Mouse (Mus musculus): ENCODE results near the gene Wdr12. TPM values are rescaled to one million over a fixed set of nuclear protein-coding genes. Genes with fewer than 3 reads are reported as not detected.
A peak's percentile ranks its signal among the peaks of the same experiment; 100 is the strongest.
"Not testable (repeated sequence)": the region's sequence is repeated elsewhere in the genome, so short reads cannot be mapped to it uniquely, and the experiment has no call there.

Wdr12 gene
- total and polyA plus RNA-seq, 2 experiments from 2014 or later, result 15.8 to 44.9 TPM

- Histone ChIP-seq H3K4me1 (ENCODE audit: insufficient read depth, low read length) (peaks cover 5% of the 10 kb centered on the region; the same call in 1 of the 2 replicates), H3K27ac (no peak overlapping the region), H3K9ac (replicated peaks; ENCODE audit: low read length) (peak overlapping the region; percentile 98; the same call in 1 of the 2 replicates), H3K27me3 (ENCODE audit: insufficient read depth, low read length) (no peaks in the 10 kb centered on the region), H3K36me3 (ENCODE audit: insufficient read depth, low read length) (peaks cover 14% of the 10 kb centered on the region; the same call in 1 of the 2 replicates), H3K9me3 (ENCODE audit: low read length) (no peaks in the 10 kb centered on the region), H3K4me3 (ENCODE audit: low read length) (peak overlapping the region; percentile 97), H3K4me2 (ENCODE audit: low read depth, low read length) (peak overlapping the region; percentile 68)
- no peak for ATAC-seq
- peak; percentile 2 for DNase-seq (ENCODE audit: low spot score)
- WGBS, result 9% methylated on average over 13 of the region's 13 CpGs
- TF ChIP-seq CTCF (IDR thresholded peaks at IDR 0.05; ENCODE audit: low read depth), result no peak
These were observed 1.7 kb downstream of the Wdr12 start for GRCm38 (mm10) chr1:60096572-60097276.

- Histone ChIP-seq H3K9me3 (ENCODE audit: low read length) (no peaks in the 10 kb centered on the region), H3K9ac (replicated peaks; ENCODE audit: low read length) (no peak overlapping the region), H3K27ac (no peak overlapping the region), H3K4me3 (ENCODE audit: low read length) (no peak overlapping the region), H3K4me1 (ENCODE audit: insufficient read depth, low read length) (no peaks in the 10 kb centered on the region), H3K4me2 (ENCODE audit: low read depth, low read length) (no peak overlapping the region), H3K36me3 (ENCODE audit: insufficient read depth, low read length) (peaks cover 23% of the 10 kb centered on the region; the same call in 1 of the 2 replicates), H3K27me3 (ENCODE audit: insufficient read depth, low read length) (no peaks in the 10 kb centered on the region)
- 87% methylated on average over 6 of the region's 6 CpGs for WGBS
- TF ChIP-seq CTCF (IDR thresholded peaks at IDR 0.05; ENCODE audit: low read depth), result no peak
- ATAC-seq (no peak), DNase-seq (ENCODE audit: low spot score) (no peak)
These were observed 22.0 kb downstream of the Wdr12 start for GRCm38 (mm10) chr1:60076411-60076810.

DNA sequence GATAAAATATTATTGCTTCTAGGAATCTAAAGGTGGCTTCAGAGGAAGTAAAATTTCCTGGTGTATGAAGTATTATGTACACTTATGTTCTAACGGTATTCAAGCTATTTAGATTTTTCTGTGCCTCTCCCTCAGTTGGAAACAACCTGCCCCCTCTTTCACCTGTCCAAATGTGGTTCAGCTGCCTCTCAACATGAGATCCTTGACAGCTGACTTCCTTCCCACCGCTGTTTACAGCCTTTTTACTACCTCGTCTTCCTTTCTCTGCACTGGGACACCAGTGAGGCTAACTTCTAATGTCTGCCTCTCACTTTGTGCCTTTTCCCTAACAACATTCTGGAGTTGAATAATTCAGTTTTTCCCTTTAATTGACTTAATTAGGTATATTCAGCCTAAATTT lies 22.9 kb downstream of the Wdr12 start:
- no peak overlapping the region for H3K27ac ChIP-seq
- H3K4me2 ChIP-seq (ENCODE audit: low read depth, low read length), result no peak overlapping the region
- H3K9ac ChIP-seq (replicated peaks; ENCODE audit: low read length), result no peak overlapping the region
- no peaks in the 10 kb centered on the region for H3K9me3 ChIP-seq (ENCODE audit: low read length)
- H3K4me1 ChIP-seq (ENCODE audit: insufficient read depth, low read length), result no peaks in the 10 kb centered on the region
- H3K27me3 ChIP-seq (ENCODE audit: insufficient read depth, low read length), result no peaks in the 10 kb centered on the region
- TF ChIP-seq CTCF (IDR thresholded peaks at IDR 0.05; ENCODE audit: low read depth), result no peak
- no peak overlapping the region for H3K4me3 ChIP-seq (ENCODE audit: low read length)
- 86% methylated on average over 3 of the region's 3 CpGs for WGBS
- no peak for ATAC-seq
- no peak for DNase-seq (ENCODE audit: low spot score)
- H3K36me3 ChIP-seq (ENCODE audit: insufficient read depth, low read length), result peaks cover 23% of the 10 kb centered on the region; the same call in 1 of the 2 replicates

GRCm38 (mm10) chr1:60074935-60075334 lies 23.5 kb downstream of the Wdr12 start:
- TF ChIP-seq CTCF (IDR thresholded peaks at IDR 0.05; ENCODE audit: low read depth), result no peak
- H3K9me3 ChIP-seq (ENCODE audit: low read length), result no peaks in the 10 kb centered on the region
- no peaks in the 10 kb centered on the region for H3K27me3 ChIP-seq (ENCODE audit: insufficient read depth, low read length)
- no peak overlapping the region for H3K9ac ChIP-seq (replicated peaks; ENCODE audit: low read length)
- H3K36me3 ChIP-seq (ENCODE audit: insufficient read depth, low read length), result peaks cover 23% of the 10 kb centered on the region; the same call in 1 of the 2 replicates
- no peak for DNase-seq (ENCODE audit: low spot score)
- no peak overlapping the region for H3K27ac ChIP-seq
- 80% methylated on average over 2 of the region's 2 CpGs for WGBS
- H3K4me1 ChIP-seq (ENCODE audit: insufficient read depth, low read length), result no peaks in the 10 kb centered on the region
- H3K4me3 ChIP-seq (ENCODE audit: low read length), result no peak overlapping the region
- H3K4me2 ChIP-seq (ENCODE audit: low read depth, low read length), result no peak overlapping the region
- ATAC-seq, result no peak

DNA sequence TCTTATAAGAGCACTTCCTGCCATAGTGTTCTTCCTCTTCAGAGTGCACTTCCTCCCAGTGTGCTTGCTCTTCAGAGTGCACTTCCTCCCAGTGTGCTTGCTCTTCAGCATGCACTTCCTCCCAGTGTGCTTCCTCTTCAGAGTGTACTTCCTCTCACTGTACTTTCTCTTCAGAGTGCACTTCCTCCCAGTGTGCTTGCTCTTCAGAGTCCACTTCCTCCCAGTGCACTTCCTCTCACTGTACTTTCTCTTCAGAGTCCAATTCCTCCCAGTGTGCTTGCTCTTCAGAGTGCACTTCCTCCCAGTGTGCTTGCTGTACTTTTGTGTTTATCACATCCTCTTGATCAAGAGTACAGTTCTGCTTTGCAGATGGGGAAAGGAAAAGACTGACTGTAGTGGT lies 27.7 kb downstream of the Wdr12 start:
- H3K4me2 ChIP-seq (ENCODE audit: low read depth, low read length); H3K9me3 ChIP-seq (ENCODE audit: low read length); H3K27me3 ChIP-seq (ENCODE audit: insufficient read depth, low read length); ATAC-seq; H3K36me3 ChIP-seq (ENCODE audit: insufficient read depth, low read length); H3K9ac ChIP-seq (replicated peaks; ENCODE audit: low read length); H3K4me1 ChIP-seq (ENCODE audit: insufficient read depth, low read length); H3K4me3 ChIP-seq (ENCODE audit: low read length); DNase-seq (ENCODE audit: low spot score); H3K27ac ChIP-seq: not testable (repeated sequence)

DNA sequence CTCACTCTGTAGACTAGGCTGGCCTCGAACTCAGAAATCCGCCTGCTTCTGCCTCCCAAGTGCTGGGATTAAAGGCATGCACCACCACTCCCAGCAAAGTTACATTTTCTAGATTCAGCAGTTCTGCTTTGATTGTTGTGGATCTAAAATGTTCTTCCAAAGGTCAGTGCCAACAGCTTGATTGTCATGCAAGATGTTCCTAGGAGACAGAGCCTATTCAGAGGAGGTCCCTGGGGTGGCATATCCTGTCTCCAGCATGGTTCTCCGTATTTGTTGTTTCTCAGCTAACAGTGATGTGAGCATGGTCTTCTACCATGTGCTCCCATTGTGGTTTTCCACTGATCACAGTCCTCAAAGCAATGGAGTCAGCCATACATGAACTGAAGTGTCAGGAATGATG lies 42.1 kb downstream of the Wdr12 start:
- no peak overlapping the region for H3K9ac ChIP-seq (replicated peaks; ENCODE audit: low read length)
- no peaks in the 10 kb centered on the region for H3K36me3 ChIP-seq (ENCODE audit: insufficient read depth, low read length)
- no peaks in the 10 kb centered on the region for H3K9me3 ChIP-seq (ENCODE audit: low read length)
- no peak overlapping the region for H3K4me2 ChIP-seq (ENCODE audit: low read depth, low read length)
- no peak for ATAC-seq
- H3K4me1 ChIP-seq (ENCODE audit: insufficient read depth, low read length), result no peaks in the 10 kb centered on the region
- H3K27me3 ChIP-seq (ENCODE audit: insufficient read depth, low read length), result no peaks in the 10 kb centered on the region
- WGBS, result 74% methylated on average over 3 of the region's 3 CpGs
- no peak overlapping the region for H3K27ac ChIP-seq
- H3K4me3 ChIP-seq (ENCODE audit: low read length), result no peak overlapping the region
- no peak for DNase-seq (ENCODE audit: low spot score)
- no peak for TF ChIP-seq CTCF (IDR thresholded peaks at IDR 0.05; ENCODE audit: low read depth)

GRCm38 (mm10) chr1:60054659-60055058 lies 43.8 kb downstream of the Wdr12 start:
- no peaks in the 10 kb centered on the region for H3K4me1 ChIP-seq (ENCODE audit: insufficient read depth, low read length)
- no peaks in the 10 kb centered on the region for H3K27me3 ChIP-seq (ENCODE audit: insufficient read depth, low read length)
- H3K27ac ChIP-seq, result no peak overlapping the region
- no peaks in the 10 kb centered on the region for H3K9me3 ChIP-seq (ENCODE audit: low read length)
- no peak overlapping the region for H3K4me2 ChIP-seq (ENCODE audit: low read depth, low read length)
- WGBS, result 30% methylated on average over 3 of the region's 3 CpGs
- no peak overlapping the region for H3K4me3 ChIP-seq (ENCODE audit: low read length)
- ATAC-seq (no peak), DNase-seq (ENCODE audit: low spot score) (no peak)
- TF ChIP-seq CTCF (IDR thresholded peaks at IDR 0.05; ENCODE audit: low read depth), result 0 out of 2 replicates have a peak, but pooled peaks have one; percentile 10
- H3K9ac ChIP-seq (replicated peaks; ENCODE audit: low read length), result no peak overlapping the region
- no peaks in the 10 kb centered on the region for H3K36me3 ChIP-seq (ENCODE audit: insufficient read depth, low read length)

DNA sequence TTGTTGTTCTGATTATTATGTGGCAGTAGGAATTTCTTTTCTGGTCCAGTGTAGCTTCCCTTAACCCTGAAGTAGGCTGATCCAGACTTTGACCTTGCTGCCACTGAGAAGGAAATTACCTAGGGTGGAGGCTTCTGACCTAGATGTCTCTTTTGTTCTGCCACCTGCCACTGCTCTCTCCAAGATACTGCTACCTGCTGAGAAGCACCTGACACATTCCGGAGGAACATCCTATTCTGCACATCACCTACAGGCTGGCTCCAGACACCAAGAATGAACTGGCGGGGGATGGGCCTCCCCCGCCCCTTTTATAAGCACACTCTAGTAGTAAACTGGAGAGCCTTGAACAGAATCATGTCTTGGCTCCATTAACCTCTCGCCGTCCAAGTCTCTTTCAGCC lies 51.0 kb downstream of the Wdr12 start:
- not testable (repeated sequence) for H3K4me3 ChIP-seq (ENCODE audit: low read length); H3K9me3 ChIP-seq (ENCODE audit: low read length); H3K36me3 ChIP-seq (ENCODE audit: insufficient read depth, low read length); H3K27me3 ChIP-seq (ENCODE audit: insufficient read depth, low read length); H3K4me1 ChIP-seq (ENCODE audit: insufficient read depth, low read length); ATAC-seq; DNase-seq (ENCODE audit: low spot score); H3K27ac ChIP-seq; H3K4me2 ChIP-seq (ENCODE audit: low read depth, low read length); H3K9ac ChIP-seq (replicated peaks; ENCODE audit: low read length)
- 92% methylated on average over 5 of the region's 5 CpGs for WGBS

Data from hindbrain, postnatal 0 days (tissue).